Comparison of ENCODE assay signal across 19 mouse cellular contexts in genomic region chr14:32105663-32106062, GRCm38 (mm10). TPM values are rescaled to one million over a fixed set of nuclear protein-coding genes. Genes with fewer than 3 reads are reported as not detected.
DNase-seq lines count a peak whose midpoint lies in the region.
"Had no signal": no experiment of that assay in that cellular context is flagged by ENCODE, and none has a peak within 500 bp of the region (broad histone marks: within the 10 kb centered on the region; RNA-seq: fewer than 3 reads in every experiment).

No protein-coding gene starts in this region.

- DNase-seq in cerebellum, postnatal 25 days: peak; percentile 22 to 27
- no peak for DNase-seq in cerebellum, adult 11 months
- peak; percentile 8 for DNase-seq in lung, postnatal 36 days
- DNase-seq in lung, postnatal 4 days: no peak
- DNase-seq in kidney, adult 9 months: peak; percentile 62
- DNase-seq in layer of hippocampus, postnatal 10 days (ENCODE audit: low spot score in 2 of 2): no peak
- no peak for DNase-seq in adrenal gland, adult (ENCODE audit: inconsistent age in 2 of 2, low spot score in 1 of 2)
- DNase-seq: adrenal gland, adult 2 months; B cell, adult 2 months; cerebellum, adult 18-20 months; forebrain, postnatal 0 days; layer of hippocampus, postnatal 36 days; left cerebral cortex, postnatal 4 days; right cerebral cortex, adult 18-20 months; thymus, postnatal 36 days had no signal

RNA-seq across cellular contexts. Expression of gene Dph3, which starts 20.1 kb away (rescaled TPM):
- total RNA-seq in layer of hippocampus, postnatal 10 days (2021): 10 to 100 TPM; 33.7 to 38.4 TPM

RNA-seq across cellular contexts. Expression of gene Oxnad1, which starts 20.5 kb away (rescaled TPM):
- 10 to 100 TPM; 19.0 to 20.3 TPM for total RNA-seq in layer of hippocampus, postnatal 10 days (2021)

RNA-seq across cellular contexts. Expression of gene Msmb, which starts 36.2 kb away (rescaled TPM):
- total RNA-seq in layer of hippocampus, postnatal 10 days (2021): not detected
- total RNA-seq: adrenal gland, adult 2 months; forebrain, postnatal 0 days; gastrocnemius, adult 18-20 months; granulocyte monocyte progenitor cell, adult 5-6 weeks; layer of hippocampus, postnatal 36 days; left cerebral cortex, postnatal 4 days; liver, adult 2 months; neutrophil, adult 5-6 weeks had no signal

RNA-seq across cellular contexts. Expression of gene Ncoa4, which starts 54.0 kb away (rescaled TPM):
- total RNA-seq in layer of hippocampus, postnatal 10 days (2021): 100 to 1,000 TPM; 129 to 134 TPM

Comparison
In these comparisons a context has a peak if more than half of its experiments do, and no peak if none do; other contexts are left out.
1. DNase-seq: peak in cerebellum, postnatal 25 days (2 of 2), lung, postnatal 36 days (single experiment) and kidney, adult 9 months (single experiment); none in cerebellum, adult 11 months (single experiment), lung, postnatal 4 days (0 of 2), layer of hippocampus, postnatal 10 days (0 of 2) and adrenal gland, adult (0 of 2).